Mouse (Mus musculus): ENCODE results near the gene Eef1akmt2. TPM values are rescaled to one million over a fixed set of nuclear protein-coding genes. Genes with fewer than 3 reads are reported as not detected.
A peak's percentile ranks its signal among the peaks of the same experiment; 100 is the strongest.

Eef1akmt2 gene
- polyA plus RNA-seq, 1 experiment from 2014 or later: 66.5 TPM

GRCm38 (mm10) chr7:132810368-132810767 is 42.1 kb downstream of the Eef1akmt2 start:
- Histone ChIP-seq H3K4me1 (ENCODE audit: control insufficient read depth, insufficient read depth, low read length) (peaks cover 54% of the 10 kb centered on the region), H3K4me2 (ENCODE audit: low read depth) (0 out of 2 replicates have a peak overlapping the region, but pooled peaks have one; percentile 3), H3K4me3 (ENCODE audit: low read depth, low read length) (no peak overlapping the region), H3K27ac (ENCODE audit: low read depth, low read length) (peak overlapping the region; percentile 45; the same call in 1 of the 2 replicates), H3K36me3 (ENCODE audit: control insufficient read depth, insufficient read depth, low read length) (no peaks in the 10 kb centered on the region), H3K27me3 (ENCODE audit: control insufficient read depth, insufficient read depth, low read length) (no peaks in the 10 kb centered on the region), H3K9me3 (ENCODE audit: control insufficient read depth, low read length) (no peaks in the 10 kb centered on the region), H3K9ac (ENCODE audit: low read length) (no peak overlapping the region)
- DNase-seq (ENCODE audit: low spot score) (peak; percentile 49), ATAC-seq (ENCODE audit: insufficient read depth, low FRiP score, low TSS enrichment) (no peak)
- 10% methylated on average over 6 of the region's 6 CpGs for WGBS

- ATAC-seq (ENCODE audit: insufficient read depth, low FRiP score, low TSS enrichment): no peak
- H3K36me3 ChIP-seq (ENCODE audit: control insufficient read depth, insufficient read depth, low read length): no peaks in the 10 kb centered on the region
- H3K4me1 ChIP-seq (ENCODE audit: control insufficient read depth, insufficient read depth, low read length): peaks cover 54% of the 10 kb centered on the region
- H3K9me3 ChIP-seq (ENCODE audit: control insufficient read depth, low read length): no peaks in the 10 kb centered on the region
- H3K27ac ChIP-seq (ENCODE audit: low read depth, low read length): peak overlapping the region; percentile 45; the same call in 1 of the 2 replicates
- WGBS: 23% methylated on average over 6 of the region's 6 CpGs
- DNase-seq (ENCODE audit: low spot score): peak; percentile 23
- no peaks in the 10 kb centered on the region for H3K27me3 ChIP-seq (ENCODE audit: control insufficient read depth, insufficient read depth, low read length)
- H3K4me3 ChIP-seq (ENCODE audit: low read depth, low read length): no peak overlapping the region
- H3K9ac ChIP-seq (ENCODE audit: low read length): no peak overlapping the region
- H3K4me2 ChIP-seq (ENCODE audit: low read depth): peak overlapping the region; percentile 6; the same call in 1 of the 2 replicates
Observed at GRCm38 (mm10) chr7:132809721-132810120, 42.8 kb downstream of the Eef1akmt2 start.

GRCm38 (mm10) chr7:132808841-132809682 is 43.4 kb downstream of the Eef1akmt2 start:
- Histone ChIP-seq H3K9me3 (ENCODE audit: control insufficient read depth, low read length) (no peaks in the 10 kb centered on the region), H3K4me3 (ENCODE audit: low read depth, low read length) (no peak overlapping the region), H3K4me2 (ENCODE audit: low read depth) (peak overlapping the region; percentile 31), H3K27me3 (ENCODE audit: control insufficient read depth, insufficient read depth, low read length) (no peaks in the 10 kb centered on the region), H3K9ac (ENCODE audit: low read length) (peak overlapping the region; percentile 27; the same call in 1 of the 2 replicates), H3K4me1 (ENCODE audit: control insufficient read depth, insufficient read depth, low read length) (peaks cover 47% of the 10 kb centered on the region), H3K36me3 (ENCODE audit: control insufficient read depth, insufficient read depth, low read length) (no peaks in the 10 kb centered on the region), H3K27ac (ENCODE audit: low read depth, low read length) (peak overlapping the region; percentile 78)
- 2% methylated on average over 20 of the region's 20 CpGs for WGBS
- DNase-seq (ENCODE audit: low spot score): peak; percentile 68
- ATAC-seq (ENCODE audit: insufficient read depth, low FRiP score, low TSS enrichment): peak; percentile 51; the same call in 1 of the 2 replicates

GRCm38 (mm10) chr7:132808051-132808796 is 44.2 kb downstream of the Eef1akmt2 start:
- no peak overlapping the region for H3K9ac ChIP-seq (ENCODE audit: low read length)
- no peak overlapping the region for H3K4me2 ChIP-seq (ENCODE audit: low read depth)
- WGBS: 41% methylated on average over 7 of the region's 7 CpGs
- H3K27ac ChIP-seq (ENCODE audit: low read depth, low read length): peak overlapping the region; percentile 78
- no peaks in the 10 kb centered on the region for H3K27me3 ChIP-seq (ENCODE audit: control insufficient read depth, insufficient read depth, low read length)
- H3K36me3 ChIP-seq (ENCODE audit: control insufficient read depth, insufficient read depth, low read length): no peaks in the 10 kb centered on the region
- peaks cover 46% of the 10 kb centered on the region for H3K4me1 ChIP-seq (ENCODE audit: control insufficient read depth, insufficient read depth, low read length)
- ATAC-seq (ENCODE audit: insufficient read depth, low FRiP score, low TSS enrichment) (no peak), DNase-seq (ENCODE audit: low spot score) (no peak)
- no peaks in the 10 kb centered on the region for H3K9me3 ChIP-seq (ENCODE audit: control insufficient read depth, low read length)
- no peak overlapping the region for H3K4me3 ChIP-seq (ENCODE audit: low read depth, low read length)

- Histone ChIP-seq H3K4me2 (ENCODE audit: low read depth) (no peak overlapping the region), H3K36me3 (ENCODE audit: control insufficient read depth, insufficient read depth, low read length) (no peaks in the 10 kb centered on the region; the same call in 1 of the 2 replicates), H3K27me3 (ENCODE audit: control insufficient read depth, insufficient read depth, low read length) (no peaks in the 10 kb centered on the region), H3K9me3 (ENCODE audit: control insufficient read depth, low read length) (no peaks in the 10 kb centered on the region), H3K4me1 (ENCODE audit: control insufficient read depth, insufficient read depth, low read length) (peaks cover 47% of the 10 kb centered on the region), H3K27ac (ENCODE audit: low read depth, low read length) (peak overlapping the region; percentile 44; the same call in 1 of the 2 replicates), H3K4me3 (ENCODE audit: low read depth, low read length) (no peak overlapping the region), H3K9ac (ENCODE audit: low read length) (peak overlapping the region; percentile 22; the same call in 1 of the 2 replicates)
- WGBS: 73% methylated on average over 13 of the region's 13 CpGs
- ATAC-seq (ENCODE audit: insufficient read depth, low FRiP score, low TSS enrichment): no peak
- DNase-seq (ENCODE audit: low spot score): no peak
Observed at GRCm38 (mm10) chr7:132806926-132807857, 45.3 kb downstream of the Eef1akmt2 start.

- no peaks in the 10 kb centered on the region; the same call in 1 of the 2 replicates for H3K36me3 ChIP-seq (ENCODE audit: control insufficient read depth, insufficient read depth, low read length)
Observed at GRCm38 (mm10) chr7:132806286-132806685, 46.2 kb downstream of the Eef1akmt2 start.

GRCm38 (mm10) chr7:132804951-132805350 is 47.5 kb downstream of the Eef1akmt2 start:
- Histone ChIP-seq H3K27me3 (ENCODE audit: control insufficient read depth, insufficient read depth, low read length) (no peaks in the 10 kb centered on the region), H3K4me3 (ENCODE audit: low read depth, low read length) (no peak overlapping the region), H3K36me3 (ENCODE audit: control insufficient read depth, insufficient read depth, low read length) (no peaks in the 10 kb centered on the region; the same call in 1 of the 2 replicates), H3K27ac (ENCODE audit: low read depth, low read length) (no peak overlapping the region), H3K9ac (ENCODE audit: low read length) (no peak overlapping the region), H3K9me3 (ENCODE audit: control insufficient read depth, low read length) (no peaks in the 10 kb centered on the region), H3K4me1 (ENCODE audit: control insufficient read depth, insufficient read depth, low read length) (peaks cover 37% of the 10 kb centered on the region), H3K4me2 (ENCODE audit: low read depth) (no peak overlapping the region)
- DNase-seq (ENCODE audit: low spot score): no peak
- WGBS: 87% methylated on average over 5 of the region's 5 CpGs
- ATAC-seq (ENCODE audit: insufficient read depth, low FRiP score, low TSS enrichment): no peak

More at GRCm38 (mm10) chr7:132806286-132806685, 46.2 kb downstream of the Eef1akmt2 start:
- no peak overlapping the region for H3K9ac ChIP-seq (ENCODE audit: low read length)
- no peak for DNase-seq (ENCODE audit: low spot score)
- H3K27ac ChIP-seq (ENCODE audit: low read depth, low read length): no peak overlapping the region
- ATAC-seq (ENCODE audit: insufficient read depth, low FRiP score, low TSS enrichment): no peak
- WGBS: 75% methylated on average over 5 of the region's 5 CpGs
- peaks cover 43% of the 10 kb centered on the region for H3K4me1 ChIP-seq (ENCODE audit: control insufficient read depth, insufficient read depth, low read length)
- no peaks in the 10 kb centered on the region for H3K9me3 ChIP-seq (ENCODE audit: control insufficient read depth, low read length)
- no peak overlapping the region for H3K4me2 ChIP-seq (ENCODE audit: low read depth)
- H3K27me3 ChIP-seq (ENCODE audit: control insufficient read depth, insufficient read depth, low read length): no peaks in the 10 kb centered on the region
- no peak overlapping the region for H3K4me3 ChIP-seq (ENCODE audit: low read depth, low read length)

- no peak for DNase-seq (ENCODE audit: low spot score)
- no peak for ATAC-seq (ENCODE audit: insufficient read depth, low FRiP score, low TSS enrichment)
- Histone ChIP-seq H3K9ac (ENCODE audit: low read length) (no peak overlapping the region), H3K4me2 (ENCODE audit: low read depth) (no peak overlapping the region), H3K9me3 (ENCODE audit: control insufficient read depth, low read length) (no peaks in the 10 kb centered on the region), H3K27me3 (ENCODE audit: control insufficient read depth, insufficient read depth, low read length) (no peaks in the 10 kb centered on the region), H3K27ac (ENCODE audit: low read depth, low read length) (no peak overlapping the region), H3K4me3 (ENCODE audit: low read depth, low read length) (no peak overlapping the region), H3K36me3 (ENCODE audit: control insufficient read depth, insufficient read depth, low read length) (no peaks in the 10 kb centered on the region; the same call in 1 of the 2 replicates), H3K4me1 (ENCODE audit: control insufficient read depth, insufficient read depth, low read length) (peaks cover 32% of the 10 kb centered on the region)
- 89% methylated on average over 7 of the region's 7 CpGs for WGBS
Observed at GRCm38 (mm10) chr7:132804461-132804860, 48.0 kb downstream of the Eef1akmt2 start.
